Mouse (Mus musculus) hindbrain, embryonic 16.5 days (tissue): ENCODE data around the gene 1700123O20Rik. TPM values are rescaled to one million over a fixed set of nuclear protein-coding genes. Genes with fewer than 3 reads are reported as not detected.

ENCODE experiments used
- ATAC-seq: fragments of 200-750 bp; cut with Nextera tagmentation; 2 replicates; pipeline ENCODE4 v1.8.0; 2017; ENCODE audit warnings: moderate TSS enrichment, moderate library complexity
- H3K27ac ChIP-seq: fragments of 300-500 bp; sonication (generic); 2 replicates; pipeline ENCODE4 v1.5.1; 2014; ENCODE audit warnings: low read depth, mild to moderate bottlenecking, control low read depth, low read length, moderate library complexity
- H3K27me3 ChIP-seq: fragments of 300-500 bp; sonication (generic); replicated peaks from 2 replicates; pipeline ENCODE4 v1.6.1; 2014; ENCODE audit warnings: low read length; ENCODE audit not compliant: control insufficient read depth, insufficient read depth
- H3K36me3 ChIP-seq: fragments of 300-500 bp; sonication (generic); 2 replicates; pipeline ENCODE4 v1.6.1; 2014; ENCODE audit warnings: mild to moderate bottlenecking, low read length, moderate library complexity, mixed read lengths; ENCODE audit not compliant: control insufficient read depth, insufficient read depth
- H3K4me1 ChIP-seq: fragments of 300-500 bp; sonication (generic); 2 replicates; pipeline ENCODE4 v1.6.1; 2014; ENCODE audit warnings: low read depth, low read length; ENCODE audit not compliant: control insufficient read depth, insufficient read depth
- H3K4me2 ChIP-seq: fragments of 300-500 bp; sonication (generic); 2 replicates; pipeline ENCODE4 v1.6.1; 2014; ENCODE audit warnings: mild to moderate bottlenecking, low read length, control low read depth, moderate library complexity
- H3K4me3 ChIP-seq: fragments of 300-500 bp; sonication (generic); 2 replicates; pipeline ENCODE4 v1.5.1; 2014; ENCODE audit warnings: mild to moderate bottlenecking, low read length, control low read depth, moderate library complexity
- H3K9ac ChIP-seq: fragments of 300-500 bp; sonication (generic); 2 replicates; pipeline ENCODE4 v1.6.1; 2014; ENCODE audit warnings: low read depth, mild to moderate bottlenecking, control low read depth, low read length, moderate library complexity
- H3K9me3 ChIP-seq: fragments of 300-500 bp; sonication (generic); 2 replicates; pipeline ENCODE4 v1.6.1; 2014; ENCODE audit warnings: mild to moderate bottlenecking, low read length, moderate library complexity; ENCODE audit not compliant: control insufficient read depth
- WGBS: fragments of 180-500 bp; shearing (Covaris S2); extraction: QIAGEN DNeasy Blood & Tissue Kit; methylation state at CpG from one replicate; pipeline ENCODE4 v1.1.7; 2014; 5-methylcytosine and 5-hydroxymethylcytosine counted together
- polyA plus RNA-seq: library from polyadenylated mRNA; unstranded; fragments of >200 nt; fragmentation: Nextera tagmentation; extraction: Ambion mirVana; gene quantifications from 2 replicates; pipeline ENCODE4 v1.2.1, GENCODE M21; 2015

1700123O20Rik gene
- polyA plus RNA-seq, 1 experiment from 2014 or later = 69.1 TPM

GRCm38 (mm10) chr14:54646455-54646854 lies 39.6 kb upstream of the 1700123O20Rik start:
- Histone ChIP-seq H3K27ac (no peak overlapping the region), H3K27me3 (no peaks in the 10 kb centered on the region), H3K36me3 (peaks cover 76% of the 10 kb centered on the region), H3K4me2 (no peak overlapping the region), H3K4me3 (no peak overlapping the region), H3K9me3 (no peaks in the 10 kb centered on the region), H3K4me1 (peaks cover 23% of the 10 kb centered on the region), H3K9ac (no peak overlapping the region)
- no peak for ATAC-seq
- WGBS = 94% methylated on average over 17 of the region's 17 CpGs

DNA sequence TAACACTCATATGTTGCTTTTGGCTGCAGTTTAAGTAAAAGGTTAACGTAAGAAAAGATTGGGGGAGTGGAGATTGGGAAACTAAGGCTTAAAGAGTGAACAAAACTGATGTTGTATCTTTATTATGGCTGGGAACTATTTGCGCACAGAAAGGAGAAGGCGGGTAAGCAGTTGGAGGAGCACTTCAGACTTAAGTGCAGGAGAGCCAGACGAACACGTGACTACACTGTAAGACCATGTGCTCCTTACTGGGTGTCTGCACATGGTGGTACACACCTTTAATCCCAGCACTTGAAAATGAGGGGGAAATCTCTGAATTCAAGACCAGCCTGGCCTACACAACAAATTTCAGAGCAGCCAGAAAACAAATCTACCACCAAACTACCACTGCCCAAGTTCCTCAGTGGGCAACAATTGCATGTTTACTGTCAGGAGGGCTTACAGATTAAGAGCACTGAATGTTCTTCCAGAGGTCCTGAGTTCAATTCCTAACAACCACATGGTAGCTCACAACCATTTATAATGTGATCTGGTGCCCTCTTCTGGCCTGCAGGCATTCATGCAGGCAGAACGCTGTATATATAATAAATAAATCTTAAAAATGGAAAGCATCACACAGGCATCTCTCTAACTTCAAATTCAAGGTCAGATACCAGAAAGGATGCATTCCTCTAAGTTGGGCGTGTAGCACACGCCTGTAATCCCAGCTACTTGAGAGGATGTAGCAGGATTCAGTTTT lies 38.9 kb upstream of the 1700123O20Rik start:
- H3K27me3 ChIP-seq = no peaks in the 10 kb centered on the region
- H3K36me3 ChIP-seq = peaks cover 77% of the 10 kb centered on the region
- H3K27ac ChIP-seq = no peak overlapping the region
- H3K9me3 ChIP-seq = no peaks in the 10 kb centered on the region
- ATAC-seq = no peak
- peaks cover 29% of the 10 kb centered on the region for H3K4me1 ChIP-seq
- H3K4me3 ChIP-seq = no peak overlapping the region
- WGBS = 95% methylated on average over 8 of the region's 8 CpGs
- no peak overlapping the region for H3K4me2 ChIP-seq
- H3K9ac ChIP-seq = no peak overlapping the region

DNA sequence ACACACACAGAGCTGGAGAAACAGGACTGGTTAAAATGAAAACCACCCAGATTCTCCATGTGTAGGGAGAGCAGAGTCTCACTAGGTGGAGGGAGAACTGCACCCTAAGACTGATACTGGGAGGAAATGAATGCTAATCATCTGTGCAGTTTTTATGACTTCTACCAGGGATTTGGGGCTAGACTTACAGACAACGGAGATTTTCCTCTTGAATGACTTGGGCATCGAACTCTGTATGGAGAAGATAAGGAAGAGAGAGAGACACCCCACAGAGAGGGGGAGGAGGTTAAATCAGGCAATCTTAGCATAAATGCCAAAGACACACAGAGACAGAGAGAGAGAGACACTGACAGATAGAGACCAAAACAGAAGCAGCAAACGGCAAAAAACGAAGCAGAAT lies 38.1 kb upstream of the 1700123O20Rik start:
- Histone ChIP-seq H3K4me3 (no peak overlapping the region), H3K27me3 (no peaks in the 10 kb centered on the region), H3K4me1 (peaks cover 36% of the 10 kb centered on the region), H3K4me2 (no peak overlapping the region), H3K9me3 (no peaks in the 10 kb centered on the region), H3K9ac (no peak overlapping the region), H3K36me3 (peaks cover 71% of the 10 kb centered on the region), H3K27ac (no peak overlapping the region)
- 79% methylated on average over 4 of the region's 4 CpGs for WGBS
- no peak for ATAC-seq

DNA sequence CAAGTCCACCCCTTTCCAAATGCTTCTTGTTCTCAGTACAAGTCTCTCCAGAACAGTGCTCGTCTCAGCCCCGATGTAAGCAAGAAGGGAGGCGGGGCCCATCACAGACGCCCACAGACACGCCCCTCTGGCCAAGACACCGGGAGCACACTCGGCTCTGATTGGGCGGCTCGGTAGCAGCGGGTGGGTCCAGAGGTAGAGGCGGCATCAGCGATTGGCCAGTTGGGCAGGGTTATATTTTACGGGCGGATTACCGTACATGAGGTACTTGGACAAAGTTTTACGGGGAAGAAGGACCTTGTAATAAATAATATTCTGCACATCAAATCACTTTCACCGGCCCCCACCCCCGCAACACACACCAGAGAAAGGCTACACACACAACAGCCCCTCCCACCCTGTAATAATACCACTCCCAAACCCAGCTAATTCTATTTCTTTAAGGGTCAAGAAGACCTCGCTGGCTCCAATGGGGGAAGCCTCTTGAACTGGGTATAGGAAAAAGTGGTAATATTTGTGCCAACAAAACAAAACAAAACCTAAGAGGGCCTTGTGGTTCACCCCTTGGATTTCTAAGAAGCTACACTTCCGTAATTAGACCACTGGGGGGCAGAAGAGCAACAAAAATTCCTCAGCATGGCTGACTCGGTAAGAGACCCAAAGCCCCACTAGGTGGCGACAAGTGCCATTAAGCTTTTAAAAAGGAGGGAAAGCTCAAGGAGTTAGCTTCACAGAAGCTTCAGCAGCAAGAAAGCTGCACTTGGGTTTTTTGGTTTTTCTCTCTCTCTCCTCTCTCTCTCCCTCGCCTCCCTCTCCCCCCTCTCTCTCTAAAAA lies 35.2 kb upstream of the 1700123O20Rik start:
- H3K4me1 ChIP-seq = peaks cover 43% of the 10 kb centered on the region

DNA sequence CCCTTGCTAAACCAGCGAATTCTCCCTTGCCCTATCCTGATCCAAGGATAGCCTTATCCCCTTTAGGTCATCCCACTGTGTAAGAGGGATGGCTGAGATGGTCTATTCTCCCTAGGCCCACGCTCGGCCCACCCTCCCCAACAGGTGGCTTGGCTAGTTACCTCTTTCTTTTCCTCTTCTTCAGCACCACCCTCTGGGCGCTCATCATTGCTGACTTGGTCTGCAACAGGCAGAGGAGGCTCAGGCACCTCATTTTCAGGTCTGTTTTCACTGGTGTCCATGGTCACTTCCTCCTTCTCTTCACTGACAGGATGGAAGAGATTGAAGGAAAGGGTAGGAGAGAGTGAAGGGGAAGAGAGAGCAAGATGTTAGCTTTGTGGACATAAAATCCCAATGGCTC lies 34.5 kb upstream of the 1700123O20Rik start:
- H3K4me2 ChIP-seq = peak overlapping the region; percentile 89; the same call in 1 of the 2 replicates
- H3K4me1 ChIP-seq = peaks cover 43% of the 10 kb centered on the region
- H3K9me3 ChIP-seq = no peaks in the 10 kb centered on the region
- no peak overlapping the region for H3K27ac ChIP-seq
- peaks cover 46% of the 10 kb centered on the region for H3K36me3 ChIP-seq
- H3K9ac ChIP-seq = no peak overlapping the region
- H3K27me3 ChIP-seq = no peaks in the 10 kb centered on the region
- H3K4me3 ChIP-seq = no peak overlapping the region
- WGBS = 75% methylated on average over 4 of the region's 4 CpGs
- no peak for ATAC-seq

More for the DNA sequence above, 35.2 kb upstream of the 1700123O20Rik start:
- Histone ChIP-seq H3K9me3 (no peaks in the 10 kb centered on the region), H3K36me3 (peaks cover 46% of the 10 kb centered on the region), H3K9ac (no peak overlapping the region), H3K27me3 (no peaks in the 10 kb centered on the region), H3K27ac (no peak overlapping the region), H3K4me2 (peak overlapping the region; percentile 13; the same call in 1 of the 2 replicates), H3K4me3 (no peak overlapping the region)
- ATAC-seq = peak; percentile 34
- WGBS = 64% methylated on average over 23 of the region's 23 CpGs

- Histone ChIP-seq H3K9ac (peak overlapping the region; percentile 85), H3K36me3 (peaks cover 46% of the 10 kb centered on the region), H3K27ac (peak overlapping the region; percentile 84), H3K27me3 (no peaks in the 10 kb centered on the region), H3K4me3 (peak overlapping the region; percentile 75), H3K4me2 (peak overlapping the region; percentile 89), H3K4me1 (peaks cover 43% of the 10 kb centered on the region), H3K9me3 (no peaks in the 10 kb centered on the region)
- ATAC-seq = no peak
- 0% methylated on average over 7 of the region's 7 CpGs for WGBS
Observed at GRCm38 (mm10) chr14:54652787-54653186, 33.2 kb upstream of the 1700123O20Rik start.

DNA sequence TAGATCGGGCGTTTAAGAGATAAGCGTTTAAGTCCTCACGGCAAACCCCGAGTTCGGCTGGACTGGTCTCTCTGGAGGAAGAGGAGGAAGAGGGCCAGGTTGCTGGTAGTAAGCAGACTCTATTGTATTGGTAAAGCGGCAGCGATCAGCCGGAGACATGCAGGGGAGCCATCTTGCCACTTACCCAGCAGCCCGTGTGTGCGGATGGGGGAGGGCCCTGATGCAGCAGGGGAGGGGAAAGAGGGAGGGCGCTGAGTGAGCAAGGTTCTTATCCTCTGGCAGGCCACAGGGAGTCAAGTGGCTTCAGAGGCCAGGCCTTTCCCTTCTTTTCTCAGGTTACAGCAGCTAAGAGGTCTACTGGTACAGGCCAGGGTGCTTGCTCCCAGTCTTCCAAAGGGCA lies 32.5 kb upstream of the 1700123O20Rik start:
- Histone ChIP-seq H3K4me2 (peak overlapping the region; percentile 89), H3K4me3 (peak overlapping the region; percentile 75), H3K9ac (peak overlapping the region; percentile 85), H3K27ac (peak overlapping the region; percentile 84), H3K9me3 (no peaks in the 10 kb centered on the region), H3K4me1 (peaks cover 43% of the 10 kb centered on the region), H3K27me3 (no peaks in the 10 kb centered on the region), H3K36me3 (peaks cover 40% of the 10 kb centered on the region)
- WGBS = 1% methylated on average over 12 of the region's 12 CpGs
- peak; percentile 85 for ATAC-seq

- Histone ChIP-seq H3K27me3 (no peaks in the 10 kb centered on the region), H3K4me2 (no peak overlapping the region), H3K4me3 (no peak overlapping the region), H3K9me3 (no peaks in the 10 kb centered on the region), H3K9ac (no peak overlapping the region), H3K4me1 (no peaks in the 10 kb centered on the region), H3K36me3 (peaks cover 60% of the 10 kb centered on the region), H3K27ac (no peak overlapping the region)
- 92% methylated on average over 2 of the region's 2 CpGs for WGBS
- ATAC-seq = no peak
Observed at GRCm38 (mm10) chr14:54660009-54660408, 26.0 kb upstream of the 1700123O20Rik start.
